Mouse (Mus musculus) heart, embryonic 11.5 days (tissue): ENCODE results near the gene Nutf2-ps1. TPM values are rescaled to one million over a fixed set of nuclear protein-coding genes. Genes with fewer than 3 reads are reported as not detected.

ENCODE experiments used
- ATAC-seq: fragments of 200-750 bp; cut with Nextera tagmentation; replicated peaks from 2 replicates; pipeline ENCODE4 v1.8.0; 2017; ENCODE audit warnings: moderate library complexity; ENCODE audit not compliant: insufficient number of reproducible peaks, low FRiP score, low TSS enrichment
- H3K27ac ChIP-seq: fragments of 300-500 bp; sonication (generic); 2 replicates; pipeline ENCODE4 v1.5.1; 2014; ENCODE audit warnings: mild to moderate bottlenecking, low read depth, low read length
- H3K27me3 ChIP-seq: fragments of 300-500 bp; sonication (generic); 2 replicates; pipeline ENCODE4 v1.6.1; 2014; ENCODE audit warnings: mild to moderate bottlenecking, low read length, mixed read lengths; ENCODE audit not compliant: control insufficient read depth, insufficient read depth
- H3K36me3 ChIP-seq: fragments of 300-500 bp; sonication (generic); 2 replicates; pipeline ENCODE4 v1.6.1; 2014; ENCODE audit warnings: mild to moderate bottlenecking, low read length, moderate library complexity, mixed read lengths; ENCODE audit not compliant: control insufficient read depth, insufficient read depth
- H3K4me1 ChIP-seq: fragments of 300-500 bp; sonication (generic); 2 replicates; pipeline ENCODE4 v1.6.1; 2014; ENCODE audit warnings: low read length; ENCODE audit not compliant: control insufficient read depth, insufficient read depth
- H3K4me2 ChIP-seq: fragments of 300-500 bp; sonication (generic); 2 replicates; pipeline ENCODE4 v1.6.1; 2014; ENCODE audit warnings: mild to moderate bottlenecking, moderate library complexity
- H3K4me3 ChIP-seq: fragments of 300-500 bp; sonication (generic); 2 replicates; pipeline ENCODE4 v1.5.1; 2014; ENCODE audit warnings: low read depth, low read length
- H3K9ac ChIP-seq: fragments of 300-500 bp; sonication (generic); 2 replicates; pipeline ENCODE4 v1.6.1; 2014; ENCODE audit warnings: mild to moderate bottlenecking, low read depth, low read length, moderate library complexity
- H3K9me3 ChIP-seq: fragments of 300-500 bp; sonication (generic); replicated peaks from 2 replicates; pipeline ENCODE4 v1.6.1; 2016; ENCODE audit warnings: low read length; ENCODE audit not compliant: control insufficient read depth
- WGBS: fragments of 180-500 bp; shearing (Covaris S2); extraction: QIAGEN DNeasy Blood & Tissue Kit; methylation state at CpG from one replicate; pipeline ENCODE4 v1.1.7; 2014; ENCODE audit not compliant: insufficient replicate concordance; 5-methylcytosine and 5-hydroxymethylcytosine counted together
- polyA plus RNA-seq: library from polyadenylated mRNA; unstranded; fragments of >200 nt; fragmentation: Nextera tagmentation; extraction: Ambion mirVana; gene quantifications from 2 replicates; pipeline ENCODE4 v1.2.1, GENCODE M21; 2014

Gene Nutf2-ps1
- polyA plus RNA-seq, 1 experiment from 2014 or later, result 283 TPM

DNA sequence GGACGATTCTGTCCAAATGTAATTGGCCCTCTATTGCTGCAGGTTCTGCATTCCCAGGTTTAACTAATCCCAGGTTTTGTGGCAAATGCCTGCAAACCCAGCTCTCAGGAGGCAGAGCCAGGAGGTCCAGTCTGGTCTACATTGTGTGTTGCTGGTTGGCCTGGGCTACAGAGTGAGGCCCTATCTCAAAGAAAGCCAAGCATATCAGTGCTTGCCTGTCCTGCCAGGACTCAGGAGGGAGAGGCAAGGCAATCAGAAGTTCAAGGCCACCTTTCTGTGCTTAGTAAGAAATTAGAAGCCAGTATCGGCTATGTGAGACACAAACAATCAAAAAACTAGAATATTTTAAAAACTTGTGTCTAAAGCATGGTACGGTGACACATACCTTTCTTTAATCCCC lies 15.7 kb downstream of the Nutf2-ps1 start:
- no peak for ATAC-seq
- no peak overlapping the region for H3K9ac ChIP-seq
- no peak overlapping the region for H3K4me2 ChIP-seq
- no peaks in the 10 kb centered on the region for H3K36me3 ChIP-seq
- peaks cover 26% of the 10 kb centered on the region for H3K4me1 ChIP-seq
- no peaks in the 10 kb centered on the region for H3K9me3 ChIP-seq
- WGBS, result 81% methylated on average over 3 of the region's 3 CpGs
- no peak overlapping the region for H3K27ac ChIP-seq
- no peak overlapping the region for H3K4me3 ChIP-seq
- no peaks in the 10 kb centered on the region for H3K27me3 ChIP-seq

- no peaks in the 10 kb centered on the region for H3K36me3 ChIP-seq
- no peak overlapping the region for H3K4me3 ChIP-seq
- H3K4me2 ChIP-seq, result no peak overlapping the region
- no peaks in the 10 kb centered on the region for H3K27me3 ChIP-seq
- no peak for ATAC-seq
- 71% methylated on average over 12 of the region's 12 CpGs for WGBS
- peaks cover 26% of the 10 kb centered on the region for H3K4me1 ChIP-seq
- no peak overlapping the region for H3K27ac ChIP-seq
- H3K9ac ChIP-seq, result no peak overlapping the region
- no peaks in the 10 kb centered on the region for H3K9me3 ChIP-seq
Measured at GRCm38 (mm10) chr19:53572607-53573006, 16.3 kb downstream of the Nutf2-ps1 start.

- H3K36me3 ChIP-seq, result no peaks in the 10 kb centered on the region
- H3K27me3 ChIP-seq, result no peaks in the 10 kb centered on the region
- no peak overlapping the region for H3K4me3 ChIP-seq
- H3K4me1 ChIP-seq, result peaks cover 23% of the 10 kb centered on the region
- 66% methylated on average over 18 of the region's 18 CpGs for WGBS
- ATAC-seq, result no peak
- H3K27ac ChIP-seq, result no peak overlapping the region
- H3K9ac ChIP-seq, result no peak overlapping the region
- no peak overlapping the region for H3K4me2 ChIP-seq
- no peaks in the 10 kb centered on the region for H3K9me3 ChIP-seq
Measured at GRCm38 (mm10) chr19:53571501-53572428, 17.1 kb downstream of the Nutf2-ps1 start.

GRCm38 (mm10) chr19:53571056-53571455 lies 17.8 kb downstream of the Nutf2-ps1 start:
- Histone ChIP-seq H3K4me2 (no peak overlapping the region), H3K9ac (no peak overlapping the region), H3K36me3 (no peaks in the 10 kb centered on the region), H3K4me3 (no peak overlapping the region), H3K9me3 (no peaks in the 10 kb centered on the region), H3K27me3 (no peaks in the 10 kb centered on the region), H3K27ac (no peak overlapping the region), H3K4me1 (peaks cover 23% of the 10 kb centered on the region)
- ATAC-seq, result no peak
- 44% methylated on average over 4 of the region's 4 CpGs for WGBS

- no peak for ATAC-seq
- Histone ChIP-seq H3K4me2 (no peak overlapping the region), H3K9ac (no peak overlapping the region), H3K4me1 (peaks cover 12% of the 10 kb centered on the region), H3K27ac (no peak overlapping the region), H3K9me3 (no peaks in the 10 kb centered on the region), H3K4me3 (no peak overlapping the region), H3K36me3 (no peaks in the 10 kb centered on the region), H3K27me3 (no peaks in the 10 kb centered on the region)
- 63% methylated on average over 3 of the region's 3 CpGs for WGBS
Measured at GRCm38 (mm10) chr19:53568553-53568952, 20.3 kb downstream of the Nutf2-ps1 start.

DNA sequence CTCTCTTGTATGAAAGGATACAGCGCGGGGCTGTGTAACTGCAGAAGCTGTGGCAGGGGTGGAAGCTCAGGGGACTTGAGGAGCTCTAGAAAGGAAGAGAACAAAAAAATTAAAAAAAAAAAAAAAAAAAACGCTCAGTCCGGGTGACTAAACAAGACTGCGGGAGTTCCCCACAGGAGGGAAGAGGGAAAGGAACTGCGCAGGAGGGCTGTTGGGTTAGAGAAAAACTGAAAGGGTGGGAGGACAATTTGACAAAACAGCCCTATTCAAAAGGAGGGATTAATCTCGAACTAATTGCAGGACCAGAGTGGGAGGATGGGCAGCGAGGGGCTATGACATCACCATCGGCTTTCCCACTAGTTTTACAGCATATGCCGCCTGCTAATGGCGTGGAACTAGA lies 21.0 kb downstream of the Nutf2-ps1 start:
- Histone ChIP-seq H3K4me2 (no peak overlapping the region), H3K9ac (no peak overlapping the region), H3K4me1 (peaks cover 12% of the 10 kb centered on the region), H3K36me3 (no peaks in the 10 kb centered on the region), H3K9me3 (no peaks in the 10 kb centered on the region), H3K27me3 (no peaks in the 10 kb centered on the region), H3K4me3 (no peak overlapping the region), H3K27ac (no peak overlapping the region)
- no peak for ATAC-seq
- 54% methylated on average over 11 of the region's 11 CpGs for WGBS

GRCm38 (mm10) chr19:53565565-53566277 lies 23.1 kb downstream of the Nutf2-ps1 start:
- Histone ChIP-seq H3K4me2 (no peak overlapping the region), H3K4me3 (no peak overlapping the region), H3K36me3 (no peaks in the 10 kb centered on the region), H3K9me3 (no peaks in the 10 kb centered on the region), H3K9ac (no peak overlapping the region), H3K27me3 (no peaks in the 10 kb centered on the region), H3K4me1 (no peaks in the 10 kb centered on the region; the same call in 1 of the 2 replicates), H3K27ac (no peak overlapping the region)
- 73% methylated on average over 14 of the region's 14 CpGs for WGBS
- no peak for ATAC-seq

DNA sequence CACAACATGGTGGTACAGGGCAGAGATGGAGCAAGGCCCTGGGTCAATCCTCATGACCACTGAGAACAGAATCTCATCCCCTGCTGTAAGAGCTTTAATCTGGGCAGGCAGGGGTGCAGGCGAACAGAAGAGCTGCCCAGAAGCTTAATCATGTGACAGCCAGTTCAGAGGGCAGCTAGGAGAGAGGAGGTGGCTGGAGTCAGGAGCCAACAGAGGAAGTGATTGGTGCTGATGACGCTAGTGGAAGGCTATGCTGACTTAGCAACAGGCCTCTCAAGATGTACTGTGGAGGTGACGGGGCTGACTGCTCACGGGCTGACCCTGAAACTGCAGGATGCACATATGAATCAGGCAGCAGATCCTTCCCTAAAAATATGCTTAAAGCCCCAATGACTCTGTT lies 24.7 kb downstream of the Nutf2-ps1 start:
- WGBS, result 28% methylated on average over 4 of the region's 4 CpGs
- ATAC-seq, result no peak

More for the DNA sequence above, 24.7 kb downstream of the Nutf2-ps1 start:
- Histone ChIP-seq H3K27me3 (no peaks in the 10 kb centered on the region), H3K27ac (no peak overlapping the region), H3K4me1 (no peaks in the 10 kb centered on the region), H3K4me3 (no peak overlapping the region), H3K4me2 (no peak overlapping the region), H3K36me3 (no peaks in the 10 kb centered on the region), H3K9ac (no peak overlapping the region), H3K9me3 (no peaks in the 10 kb centered on the region)
